Mouse (Mus musculus) heart, adult 2 months (tissue): Measurements from ENCODE around the gene Ephb1.

Experiments
- CTCF ChIP-seq: fragments of 200-600 bp; IDR thresholded peaks from 2 replicates; pipeline ENCODE4 v1.8.1; 2022; ENCODE audit warnings: antibody characterized with exemption, mild to moderate bottlenecking, moderate library complexity
- EP300 ChIP-seq: fragments of 200-500 bp; IDR thresholded peaks from 2 replicates; pipeline ENCODE4 v1.6.1; 2011; ENCODE audit warnings: low read depth, low read length, control low read depth; ENCODE audit not compliant: insufficient read depth
- POLR2A ChIP-seq: fragments of 200-500 bp; IDR thresholded peaks from 2 replicates; pipeline ENCODE4 v1.6.1; 2011; ENCODE audit warnings: mild to moderate bottlenecking, low read depth, low read length, control low read depth; ENCODE audit not compliant: insufficient read depth

GRCm38 (mm10) chr9:102374661-102375060, 20.2 kb upstream of the Ephb1 start:
- no peak for TF ChIP-seq CTCF
- no peak for TF ChIP-seq POLR2A
- TF ChIP-seq EP300: no peak
